Mouse (Mus musculus): Measurements from ENCODE around the gene Arhgef2. TPM values are rescaled to one million over a fixed set of nuclear protein-coding genes. Genes with fewer than 3 reads are reported as not detected.

Arhgef2 gene
- total RNA-seq, 2 experiments from 2014 or later = 239 to 266 TPM

GRCm38 (mm10) chr3:88658441-88659127, 52.8 kb downstream of the Arhgef2 start:
- intact Hi-C loops (cut with DNase I) = no loop called here
- TF ChIP-seq CTCF (IDR thresholded peaks at IDR 0.05) = no peak
- H3K4me3 ChIP-seq = no peak overlapping the region
- DNase-seq (ENCODE audit: extremely low spot score in 1 of 2, low spot score in 2 of 2) = no peak
- H3K27ac ChIP-seq = no peak overlapping the region

DNA sequence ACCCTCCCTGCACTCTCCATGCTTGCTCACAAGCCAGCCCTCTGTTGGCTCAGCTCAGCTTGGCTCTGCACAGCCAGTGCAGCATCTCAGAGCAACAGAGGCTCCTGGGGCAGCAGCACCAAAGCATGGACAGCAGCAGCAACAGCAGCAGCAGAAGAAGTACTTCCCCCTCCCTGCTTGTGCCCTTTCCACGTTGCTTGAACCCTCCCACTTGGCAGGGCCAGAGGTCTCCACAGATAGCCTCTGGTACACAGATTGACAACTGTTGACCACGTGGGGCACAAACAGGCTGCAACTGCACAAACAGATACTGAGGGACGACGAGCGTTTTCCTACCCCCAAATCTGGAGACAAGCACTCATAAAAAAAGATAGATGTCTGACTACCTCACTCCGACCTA, 54.0 kb downstream of the Arhgef2 start:
- no peak overlapping the region for H3K4me3 ChIP-seq
- no peak for DNase-seq (ENCODE audit: extremely low spot score in 1 of 2, low spot score in 2 of 2)
- no peak overlapping the region for H3K27ac ChIP-seq
- TF ChIP-seq CTCF (IDR thresholded peaks at IDR 0.05) = no peak
- intact Hi-C loops (cut with DNase I) = no loop called here

DNA sequence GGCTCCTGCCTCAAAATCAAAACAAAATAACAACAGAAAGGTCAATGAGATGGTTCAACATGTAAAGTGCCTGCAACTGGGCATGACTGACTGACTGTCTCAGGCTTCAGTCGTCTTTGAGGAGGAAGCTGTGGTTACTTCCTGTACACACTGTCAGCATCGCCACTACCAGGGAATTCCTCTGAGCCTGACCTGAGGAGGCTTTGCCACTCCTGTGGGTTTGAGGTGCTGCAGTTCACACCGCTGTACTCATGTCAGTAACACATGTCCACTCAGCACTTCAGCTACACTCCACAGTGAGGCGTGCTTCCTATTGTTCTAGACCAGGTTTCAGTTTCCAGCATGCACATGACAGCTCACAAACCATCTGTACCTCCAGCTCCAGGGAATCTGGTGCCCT, 58.3 kb downstream of the Arhgef2 start:
- H3K27ac ChIP-seq = no peak overlapping the region
- intact Hi-C loops (cut with DNase I) = no loop called here
- no peak overlapping the region for H3K4me3 ChIP-seq
- no peak; the same call in 1 of the 2 replicates for TF ChIP-seq CTCF (IDR thresholded peaks at IDR 0.05)
- no peak for DNase-seq (ENCODE audit: extremely low spot score in 1 of 2, low spot score in 2 of 2)

- intact Hi-C loops (cut with DNase I) = no loop called here
- peak; percentile 39 to 43 for DNase-seq (ENCODE audit: extremely low spot score in 1 of 2, low spot score in 2 of 2)
- TF ChIP-seq CTCF (IDR thresholded peaks at IDR 0.05) = peak; percentile 69
- Histone ChIP-seq H3K4me3 (0 out of 2 replicates have a peak overlapping the region, but pooled peaks have one; percentile 8), H3K27ac (no peak overlapping the region)
Observed at GRCm38 (mm10) chr3:88677399-88677798, 71.6 kb downstream of the Arhgef2 start.

DNA sequence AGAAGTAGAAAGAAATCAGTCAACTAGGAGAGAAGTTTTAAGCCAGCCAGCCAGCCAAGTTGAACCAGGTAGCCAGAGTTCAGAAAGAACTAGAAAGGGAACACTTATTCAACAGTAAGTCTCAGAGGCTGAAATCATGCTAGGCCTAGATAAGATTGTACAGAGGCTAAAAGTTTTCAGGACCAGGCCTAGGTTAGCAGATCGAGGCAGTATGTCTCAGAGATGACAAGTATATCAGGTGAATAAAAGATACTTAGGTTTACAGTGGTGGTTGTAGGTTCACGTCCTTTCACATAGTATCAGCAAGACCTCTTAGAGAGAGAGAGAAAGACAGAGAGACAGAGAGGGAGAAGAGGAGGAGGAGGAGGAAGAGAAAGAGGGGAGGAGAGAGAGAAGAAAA, 78.0 kb downstream of the Arhgef2 start:
- TF ChIP-seq CTCF (IDR thresholded peaks at IDR 0.05) = no peak
- Histone ChIP-seq H3K4me3 (no peak overlapping the region), H3K27ac (no peak overlapping the region)
- intact Hi-C loops (cut with DNase I) = no loop called here
- no peak for DNase-seq (ENCODE audit: extremely low spot score in 1 of 2, low spot score in 2 of 2)

DNA sequence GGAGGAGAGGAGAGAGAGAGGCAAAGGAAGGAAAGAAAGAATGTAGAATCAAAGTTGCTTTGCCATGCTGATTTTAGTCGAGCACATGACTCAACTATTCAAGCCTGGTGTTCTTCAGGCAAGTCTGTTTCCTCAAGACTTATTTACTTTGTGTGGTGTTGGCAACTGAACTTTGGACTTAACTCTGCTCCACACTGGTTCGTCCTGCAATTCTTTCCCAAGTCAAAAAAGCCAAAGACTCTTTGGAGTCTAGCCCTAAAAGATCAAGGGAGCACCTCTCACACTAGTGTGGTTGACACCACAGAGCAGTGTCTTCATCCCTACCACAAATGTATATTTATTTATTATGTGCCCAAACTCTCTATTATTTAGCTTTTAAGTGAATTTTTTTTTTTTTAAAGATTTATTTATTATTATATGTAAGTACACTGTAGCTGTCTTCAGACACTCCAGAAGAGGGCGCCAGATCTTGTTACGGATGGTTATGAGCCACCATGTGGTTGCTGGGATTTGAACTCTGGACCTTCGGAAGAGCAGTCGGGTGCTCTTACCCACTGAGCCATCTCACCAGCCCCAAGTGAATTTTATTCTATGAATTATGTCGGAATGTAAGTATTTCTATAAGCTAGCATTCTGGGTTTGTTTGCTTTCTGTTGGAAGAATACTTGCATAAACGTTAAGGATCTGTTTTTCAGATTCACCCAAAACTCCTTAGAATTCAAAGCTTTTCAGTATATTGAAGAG, 78.6 kb downstream of the Arhgef2 start:
- TF ChIP-seq CTCF (IDR thresholded peaks at IDR 0.05) = peak; percentile 12
- Histone ChIP-seq H3K27ac (peak overlapping the region; percentile 88), H3K4me3 (peak overlapping the region; percentile 99)
- intact Hi-C loops (cut with DNase I) = no loop called here
- DNase-seq (ENCODE audit: extremely low spot score in 1 of 2, low spot score in 2 of 2) = no peak

DNA sequence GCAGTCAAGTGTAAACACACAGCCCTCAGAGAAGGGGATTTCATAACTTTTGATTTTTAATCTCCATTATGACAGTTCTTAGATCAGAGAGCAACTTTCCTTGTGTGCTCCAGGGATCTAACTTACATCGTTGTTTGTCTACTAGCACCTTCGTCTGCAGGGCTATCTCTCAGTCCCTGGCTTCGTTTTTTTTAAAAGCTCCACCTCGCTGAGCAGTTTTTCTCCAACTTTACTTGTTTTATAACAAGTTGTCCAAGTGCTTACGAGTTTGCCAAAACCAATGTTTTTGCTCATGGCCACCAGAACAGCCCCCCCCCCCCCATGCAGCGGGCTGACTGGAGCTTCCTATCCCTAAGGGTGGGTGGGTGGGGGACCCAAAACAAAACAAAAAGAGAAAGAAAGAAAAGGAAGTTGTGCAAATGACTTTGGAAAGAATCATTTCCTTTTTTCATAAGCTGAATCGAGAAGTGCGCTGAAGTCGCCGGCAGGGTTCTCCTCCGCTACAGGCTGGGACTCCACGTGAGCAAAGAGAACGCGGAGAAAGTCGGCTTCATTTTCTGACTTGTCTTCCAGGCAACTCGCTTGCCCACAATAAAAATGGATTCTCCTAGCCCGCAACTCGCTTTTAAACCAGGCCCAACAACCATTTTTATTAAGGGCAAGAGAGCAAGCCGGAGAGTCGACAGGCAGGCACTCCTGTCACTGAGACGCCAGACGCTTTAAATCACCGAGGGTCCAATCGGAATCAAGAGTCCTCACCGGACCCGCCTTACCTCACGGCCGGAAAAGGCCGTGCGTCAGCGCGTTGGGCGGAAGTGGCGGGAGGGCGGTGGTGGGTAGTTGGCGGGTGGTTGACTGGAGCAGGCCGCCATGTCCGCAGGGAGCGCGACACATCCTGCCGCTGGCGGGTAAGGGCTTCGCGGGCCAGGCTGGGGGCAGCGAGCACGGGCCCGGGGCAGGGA, 79.5 kb downstream of the Arhgef2 start, which contains the start of gene Khdc4:
TSS of gene Khdc4 (plus strand) at position 824 of the 962 bp plus-strand sequence.
- H3K4me3 ChIP-seq = peak within 1 kb of the TSS; percentile 99
- intact Hi-C loops (cut with DNase I) = no loop called here
- peak within 1 kb of the TSS; percentile 98 for H3K27ac ChIP-seq
- DNase-seq (ENCODE audit: extremely low spot score in 1 of 2, low spot score in 2 of 2) = peak; percentile 96
- no peak; the same call in 1 of the 2 replicates for TF ChIP-seq CTCF (IDR thresholded peaks at IDR 0.05)

- peak; percentile 27 to 41 for DNase-seq (ENCODE audit: extremely low spot score in 1 of 2, low spot score in 2 of 2)
- Histone ChIP-seq H3K4me3 (peak overlapping the region; percentile 99), H3K27ac (peak overlapping the region; percentile 98)
- TF ChIP-seq CTCF (IDR thresholded peaks at IDR 0.05) = peak; percentile 30
- intact Hi-C loops (cut with DNase I) = no loop called here
Observed at GRCm38 (mm10) chr3:88685958-88686451, 80.2 kb downstream of the Arhgef2 start.

DNA sequence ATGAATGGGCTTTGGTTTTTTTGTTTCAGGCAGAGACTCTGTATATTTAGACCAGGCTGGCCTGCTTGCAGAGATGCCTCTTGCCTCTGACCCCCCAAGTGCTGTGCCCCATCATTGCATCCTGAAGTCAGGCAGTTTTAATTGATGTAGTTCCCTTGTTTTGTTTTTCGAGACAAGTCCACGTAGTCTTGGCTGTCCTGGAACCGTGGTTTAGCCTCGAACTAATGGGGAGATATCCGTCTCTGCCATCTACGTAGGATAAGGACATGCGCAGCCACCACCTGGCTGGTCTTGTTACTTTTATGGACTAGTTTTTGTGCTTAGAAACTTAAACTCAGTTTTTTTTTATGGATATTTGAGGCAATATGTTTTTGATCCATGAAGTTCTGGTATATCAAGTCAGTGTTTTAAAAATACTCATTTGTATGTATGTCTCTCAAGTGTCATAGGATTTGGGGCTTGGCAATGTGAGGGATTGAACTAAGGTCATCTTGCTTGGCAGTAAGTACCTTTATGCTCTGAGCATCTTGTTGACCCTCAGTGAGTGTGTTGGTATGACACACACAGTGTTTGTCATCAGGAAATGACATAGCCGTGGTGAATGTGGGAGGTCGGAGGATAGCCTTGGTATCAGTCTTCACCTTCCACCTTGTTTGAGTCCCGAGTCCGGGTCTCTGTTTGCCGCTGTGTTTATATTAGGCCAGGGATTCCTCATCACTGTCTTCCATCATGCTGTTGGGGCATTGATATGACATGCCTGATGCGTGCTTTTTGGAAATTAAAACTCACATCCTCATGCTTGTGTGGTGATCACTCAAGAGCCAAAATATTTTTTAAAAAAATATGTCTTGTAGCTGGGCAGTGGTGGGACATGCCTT, 81.2 kb downstream of the Arhgef2 start:
- Histone ChIP-seq H3K27ac (peak overlapping the region; percentile 98), H3K4me3 (peak overlapping the region; percentile 99)
- DNase-seq (ENCODE audit: extremely low spot score in 1 of 2, low spot score in 2 of 2) = no peak
- TF ChIP-seq CTCF (IDR thresholded peaks at IDR 0.05) = no peak
- intact Hi-C loops (cut with DNase I) = no loop called here

DNA sequence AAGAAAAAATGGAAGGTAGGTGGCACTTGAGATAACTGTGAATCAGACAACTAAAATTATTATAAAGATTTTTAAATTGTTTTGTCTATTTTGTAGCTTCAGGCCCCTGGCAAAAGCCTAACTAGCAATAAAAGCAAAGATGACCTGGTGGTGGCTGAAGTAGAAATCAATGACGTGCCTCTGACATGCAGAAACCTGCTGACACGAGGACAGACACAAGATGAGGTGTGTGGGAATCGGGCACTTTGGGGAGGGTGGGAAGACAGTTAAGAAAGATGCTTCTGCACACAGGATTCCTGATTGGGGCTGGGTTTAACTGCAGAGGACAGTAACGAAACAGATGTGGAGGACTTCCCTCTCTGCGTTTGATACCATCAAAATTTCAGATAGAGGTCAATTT, 83.3 kb downstream of the Arhgef2 start:
- DNase-seq (ENCODE audit: extremely low spot score in 1 of 2, low spot score in 2 of 2) = no peak
- H3K27ac ChIP-seq = no peak overlapping the region
- intact Hi-C loops (cut with DNase I) = no loop called here
- no peak overlapping the region for H3K4me3 ChIP-seq
- TF ChIP-seq CTCF (IDR thresholded peaks at IDR 0.05) = no peak

Data from left cerebral cortex, adult 2 months (tissue).